Mouse (Mus musculus): ENCODE measurements around the gene Nudc. TPM values are rescaled to one million over a fixed set of nuclear protein-coding genes. Genes with fewer than 3 reads are reported as not detected.

The Nudc gene
- 100 to 1,000 TPM; 135 to 141 TPM for total RNA-seq (2021)
- long read RNA-seq, transcript Nudc-201 (8 exons, 1,316 nt) = major isoform, 236 of 285 reads
- long read RNA-seq, partial matches to known transcripts = 45 of 285 reads
- long read RNA-seq, other reads (novel, unspliced or antisense) = 4 of 285 reads

GRCm38 (mm10) chr4:133545272-133546231, at the start of gene Nudc:
Nudc (minus strand) TSS chr4:133545996.
- peak; percentile 97 for DNase-seq (ENCODE audit: low spot score in 2 of 2)

- DNase-seq (ENCODE audit: low spot score in 2 of 2) = no peak
Observed at GRCm38 (mm10) chr4:133595538-133595937, 49.7 kb upstream of the Nudc start.

- DNase-seq (ENCODE audit: low spot score in 2 of 2) = peak in 1 of 2 experiments; percentile 84
Observed at GRCm38 (mm10) chr4:133592570-133592969, 46.8 kb upstream of the Nudc start.

GRCm38 (mm10) chr4:133584059-133584951, 38.5 kb upstream of the Nudc start, which contains the start of gene Gpn2:
Gpn2 (plus strand) TSS chr4:133584362.
- peak; percentile 83 to 86 for DNase-seq (ENCODE audit: low spot score in 2 of 2)

GRCm38 (mm10) chr4:133583690-133584058, 37.9 kb upstream of the Nudc start:
- no peak for DNase-seq (ENCODE audit: low spot score in 2 of 2)

- no peak for DNase-seq (ENCODE audit: low spot score in 2 of 2)
Observed at GRCm38 (mm10) chr4:133577983-133578382, 32.2 kb upstream of the Nudc start.

GRCm38 (mm10) chr4:133574843-133575202, 29.0 kb upstream of the Nudc start:
- no peak for DNase-seq (ENCODE audit: low spot score in 2 of 2)

- DNase-seq (ENCODE audit: low spot score in 2 of 2) = peak; percentile 85 to 94
Observed at GRCm38 (mm10) chr4:133574070-133574842, 28.5 kb upstream of the Nudc start, which contains the start of gene Gpatch3. Gpatch3 (plus strand) TSS chr4:133574745.

GRCm38 (mm10) chr4:133570066-133570466, 24.3 kb upstream of the Nudc start:
- DNase-seq (ENCODE audit: low spot score in 2 of 2) = no peak

- DNase-seq (ENCODE audit: low spot score in 2 of 2) = no peak
Observed at GRCm38 (mm10) chr4:133569291-133570065, 23.7 kb upstream of the Nudc start.

- no peak for DNase-seq (ENCODE audit: low spot score in 2 of 2)
Observed at GRCm38 (mm10) chr4:133567251-133567650, 21.5 kb upstream of the Nudc start.

GRCm38 (mm10) chr4:133563123-133563571, 17.4 kb upstream of the Nudc start:
- no peak for DNase-seq (ENCODE audit: low spot score in 2 of 2)

GRCm38 (mm10) chr4:133561622-133562021, 15.8 kb upstream of the Nudc start:
- no peak for DNase-seq (ENCODE audit: low spot score in 2 of 2)

- no peak for DNase-seq (ENCODE audit: low spot score in 2 of 2)
Observed at GRCm38 (mm10) chr4:133559846-133560245, 14.1 kb upstream of the Nudc start.

- DNase-seq (ENCODE audit: low spot score in 2 of 2) = no peak
Observed at GRCm38 (mm10) chr4:133557041-133557717, 11.4 kb upstream of the Nudc start.

- no peak for DNase-seq (ENCODE audit: low spot score in 2 of 2)
Observed at GRCm38 (mm10) chr4:133553448-133554330, 7.9 kb upstream of the Nudc start.

- DNase-seq (ENCODE audit: low spot score in 2 of 2) = no peak
Observed at GRCm38 (mm10) chr4:133552768-133553447, 7.1 kb upstream of the Nudc start, which contains the start of gene Nr0b2. Nr0b2 (plus strand) TSS chr4:133553376.

Data from layer of hippocampus, adult 18-20 months (tissue).